Mouse (Mus musculus) intestine, postnatal 0 days (tissue): ENCODE measurements around the gene Rac2. TPM values are rescaled to one million over a fixed set of nuclear protein-coding genes. Genes with fewer than 3 reads are reported as not detected.

Experiments
- ATAC-seq: fragments of 200-750 bp; cut with Nextera tagmentation; 2 replicates; pipeline ENCODE4 v1.8.0; 2017; ENCODE audit warnings: mild to moderate bottlenecking, moderate TSS enrichment, moderate library complexity
- H3K27ac ChIP-seq: fragments of 300-500 bp; sonication (generic); 2 replicates; pipeline ENCODE4 v1.5.1; 2014; ENCODE audit warnings: mild to moderate bottlenecking, low read depth, low read length, moderate library complexity
- H3K27me3 ChIP-seq: fragments of 300-500 bp; sonication (generic); replicated peaks from 2 replicates; pipeline ENCODE4 v1.6.1; 2014; ENCODE audit warnings: low read length, mixed read lengths; ENCODE audit not compliant: control insufficient read depth, insufficient read depth
- H3K36me3 ChIP-seq: fragments of 300-500 bp; sonication (generic); 2 replicates; pipeline ENCODE4 v1.6.1; 2014; ENCODE audit warnings: mild to moderate bottlenecking, moderate library complexity; ENCODE audit not compliant: control insufficient read depth, insufficient read depth
- H3K4me1 ChIP-seq: fragments of 300-500 bp; sonication (generic); replicated peaks from 2 replicates; pipeline ENCODE4 v1.6.1; 2014; ENCODE audit warnings: antibody characterized with exemption, low read length, mixed read lengths; ENCODE audit not compliant: control insufficient read depth, insufficient read depth
- H3K4me2 ChIP-seq: fragments of 300-500 bp; sonication (generic); replicated peaks from 2 replicates; pipeline ENCODE4 v1.6.1; 2014; ENCODE audit warnings: low read depth, mild to moderate bottlenecking, moderate library complexity
- H3K4me3 ChIP-seq: fragments of 300-500 bp; sonication (generic); 2 replicates; pipeline ENCODE4 v1.5.1; 2014; ENCODE audit warnings: low read depth, low read length
- H3K9ac ChIP-seq: fragments of 300-500 bp; sonication (generic); 2 replicates; pipeline ENCODE4 v1.6.1; 2014; ENCODE audit warnings: mild to moderate bottlenecking, low read depth, low read length
- H3K9me3 ChIP-seq: fragments of 300-500 bp; sonication (generic); 2 replicates; pipeline ENCODE4 v1.6.1; 2016; ENCODE audit warnings: mixed run types; ENCODE audit not compliant: control insufficient read depth
- CTCF ChIP-seq: sonication (generic); IDR thresholded peaks from 2 replicates; pipeline ENCODE4 v1.5.1; 2016; ENCODE audit warnings: low read depth, mild to moderate bottlenecking, control low read depth, antibody characterized with exemption, moderate library complexity
- WGBS: fragments of 180-500 bp; shearing (Covaris S2); extraction: QIAGEN DNeasy Blood & Tissue Kit; methylation state at CpG from one replicate; pipeline ENCODE4 v1.1.7; 2014; 5-methylcytosine and 5-hydroxymethylcytosine counted together
- polyA plus RNA-seq: library from polyadenylated mRNA; unstranded; fragments of >200 nt; fragmentation: Nextera tagmentation; extraction: Ambion mirVana; gene quantifications from 2 replicates; pipeline ENCODE4 v1.2.1, GENCODE M21; 2015

Rac2 gene
- polyA plus RNA-seq, 1 experiment from 2014 or later: 9.9 TPM

DNA sequence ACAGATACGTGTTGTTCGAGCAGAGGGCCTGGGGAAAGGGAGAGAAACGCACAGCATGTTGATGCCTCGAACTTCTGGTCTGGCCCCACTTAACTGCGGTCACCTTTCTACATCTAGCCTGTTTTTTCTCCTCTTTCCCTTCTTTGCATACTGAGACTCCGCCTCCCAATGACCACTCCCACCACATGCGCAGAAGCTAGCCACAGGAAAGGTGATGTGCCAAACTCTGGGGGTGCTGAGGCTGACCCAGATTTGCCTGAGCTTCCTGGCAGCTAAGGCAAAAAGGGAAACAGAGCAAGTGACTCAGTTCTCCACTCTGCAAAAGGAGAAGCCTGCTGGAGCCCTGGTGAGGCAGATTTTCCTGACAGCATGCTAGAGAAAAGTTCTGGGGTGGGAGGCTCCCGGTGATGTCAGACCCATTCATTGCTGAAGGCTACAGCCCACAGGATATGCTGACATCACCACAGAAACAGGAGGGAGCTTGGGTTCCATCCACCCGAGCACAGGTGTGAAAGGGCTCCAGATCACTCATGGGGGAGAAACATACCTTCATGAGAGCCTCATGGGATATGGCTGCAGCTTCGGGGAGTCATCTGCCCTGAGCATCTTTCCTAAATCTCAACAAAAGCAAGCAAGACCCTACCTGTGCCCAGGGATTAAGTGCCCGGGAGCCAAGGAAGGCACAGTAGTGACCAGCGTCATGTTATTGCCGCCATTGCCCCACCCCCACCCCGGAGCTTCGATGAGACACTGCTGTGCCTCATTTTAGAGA lies 19.3 kb upstream of the Rac2 start:
- Histone ChIP-seq H3K4me2 (no peak overlapping the region), H3K4me3 (no peak overlapping the region), H3K4me1 (no peaks in the 10 kb centered on the region), H3K27ac (no peak overlapping the region), H3K27me3 (no peaks in the 10 kb centered on the region), H3K9ac (no peak overlapping the region), H3K9me3 (no peaks in the 10 kb centered on the region), H3K36me3 (no peaks in the 10 kb centered on the region)
- TF ChIP-seq CTCF: no peak
- 53% methylated on average over 15 of the region's 15 CpGs for WGBS
- ATAC-seq: no peak

DNA sequence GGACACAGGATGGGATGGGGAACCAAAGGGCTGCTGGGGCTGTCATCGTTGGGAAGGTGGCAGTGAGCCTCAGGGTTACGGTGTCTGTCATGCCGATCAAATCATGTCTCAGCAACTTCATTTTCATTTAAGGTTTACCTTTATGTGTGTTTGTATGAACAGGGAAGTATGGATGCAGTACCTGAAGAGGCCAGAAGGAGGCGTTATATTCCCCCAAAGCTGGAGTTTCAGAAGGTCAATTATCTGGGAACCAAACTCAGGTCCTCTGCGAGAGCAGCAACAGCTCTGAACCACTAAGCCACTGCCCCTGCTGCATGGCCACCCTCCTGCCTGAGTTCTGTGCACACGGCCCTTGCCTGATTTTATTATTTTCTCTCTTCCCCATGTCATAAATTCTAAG lies 18.2 kb upstream of the Rac2 start:
- no peak overlapping the region for H3K9ac ChIP-seq
- no peaks in the 10 kb centered on the region for H3K9me3 ChIP-seq
- H3K27ac ChIP-seq: no peak overlapping the region
- TF ChIP-seq CTCF: peak; percentile 44
- H3K4me3 ChIP-seq: no peak overlapping the region
- H3K36me3 ChIP-seq: no peaks in the 10 kb centered on the region
- H3K27me3 ChIP-seq: no peaks in the 10 kb centered on the region
- ATAC-seq: no peak
- no peaks in the 10 kb centered on the region for H3K4me1 ChIP-seq
- 74% methylated on average over 6 of the region's 6 CpGs for WGBS
- no peak overlapping the region for H3K4me2 ChIP-seq

DNA sequence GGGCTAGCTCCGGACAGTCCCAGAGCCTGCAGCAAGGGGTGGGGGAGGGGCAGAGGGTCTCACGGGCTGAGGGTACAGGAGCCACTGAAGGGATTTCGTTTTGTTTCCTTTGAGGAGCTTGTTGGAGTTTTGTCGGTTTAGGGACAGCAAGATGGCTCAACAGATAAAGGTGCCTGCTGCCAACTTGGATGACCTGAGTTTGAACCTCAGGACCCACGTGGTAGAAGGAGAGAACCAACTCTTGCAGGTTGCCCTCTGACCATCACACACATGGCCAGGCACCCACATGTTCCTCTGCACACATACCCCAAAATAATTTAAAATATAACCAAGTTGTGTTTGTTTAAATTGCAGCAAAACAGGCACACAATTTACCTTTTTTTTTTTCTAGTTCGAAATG lies 17.4 kb upstream of the Rac2 start:
- WGBS: 63% methylated on average over 6 of the region's 6 CpGs
- no peaks in the 10 kb centered on the region for H3K4me1 ChIP-seq
- TF ChIP-seq CTCF: no peak
- H3K36me3 ChIP-seq: no peaks in the 10 kb centered on the region
- H3K27ac ChIP-seq: no peak overlapping the region
- H3K4me3 ChIP-seq: no peak overlapping the region
- no peak overlapping the region for H3K4me2 ChIP-seq
- H3K27me3 ChIP-seq: no peaks in the 10 kb centered on the region
- no peaks in the 10 kb centered on the region for H3K9me3 ChIP-seq
- no peak overlapping the region for H3K9ac ChIP-seq
- no peak for ATAC-seq

DNA sequence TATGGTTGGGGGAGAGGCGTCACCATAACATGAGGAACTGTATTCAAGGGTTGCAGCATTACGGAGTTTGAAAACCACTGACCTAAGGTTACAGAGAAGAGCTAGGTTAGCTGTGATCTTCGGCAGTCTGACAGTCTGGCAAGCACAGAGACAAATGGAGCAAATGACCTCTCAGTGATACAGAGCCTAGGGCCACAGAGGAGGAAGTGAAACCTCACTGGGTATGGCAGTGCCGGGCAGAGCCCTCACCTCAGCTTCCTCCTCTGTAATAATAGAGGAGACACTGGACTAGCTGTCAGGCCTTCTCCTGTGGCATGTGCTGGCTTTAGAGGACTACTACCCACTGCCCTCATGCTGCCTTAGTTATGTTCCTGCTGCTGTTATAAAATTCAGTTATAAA lies 16.3 kb upstream of the Rac2 start:
- H3K4me2 ChIP-seq: no peak overlapping the region
- no peak for ATAC-seq

DNA sequence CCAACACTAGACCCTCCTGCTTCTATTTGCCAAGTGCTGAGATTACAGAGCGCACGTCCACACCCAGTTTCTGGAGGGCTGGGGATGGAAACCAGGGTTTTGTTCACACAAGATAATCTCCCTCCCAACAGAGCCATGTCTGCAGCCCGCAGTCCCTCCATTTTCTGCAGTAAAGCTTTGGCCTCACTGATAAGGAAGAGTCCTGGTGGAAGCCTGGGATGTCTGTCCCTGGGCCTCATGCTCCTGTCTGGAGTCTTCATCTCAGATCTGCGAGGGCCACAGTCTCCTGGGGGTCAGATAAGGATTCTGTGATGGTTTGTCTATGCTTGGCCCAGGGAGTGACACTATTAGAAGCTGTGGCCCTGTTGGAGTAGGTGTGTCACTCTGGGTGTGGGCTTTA lies 15.5 kb upstream of the Rac2 start:
- no peak for TF ChIP-seq CTCF
- no peaks in the 10 kb centered on the region for H3K9me3 ChIP-seq
- H3K36me3 ChIP-seq: no peaks in the 10 kb centered on the region
- H3K27me3 ChIP-seq: no peaks in the 10 kb centered on the region
- no peak overlapping the region for H3K9ac ChIP-seq
- WGBS: 68% methylated on average over 4 of the region's 4 CpGs
- no peak overlapping the region for H3K4me2 ChIP-seq
- no peak for ATAC-seq
- H3K4me3 ChIP-seq: no peak overlapping the region
- H3K4me1 ChIP-seq: no peaks in the 10 kb centered on the region
- H3K27ac ChIP-seq: no peak overlapping the region

More for the DNA sequence above, 16.3 kb upstream of the Rac2 start:
- H3K27me3 ChIP-seq: no peaks in the 10 kb centered on the region
- H3K4me3 ChIP-seq: no peak overlapping the region
- H3K36me3 ChIP-seq: no peaks in the 10 kb centered on the region
- H3K9me3 ChIP-seq: no peaks in the 10 kb centered on the region
- no peak for TF ChIP-seq CTCF
- H3K4me1 ChIP-seq: no peaks in the 10 kb centered on the region
- H3K9ac ChIP-seq: no peak overlapping the region
- WGBS: 71% methylated on average over 4 of the region's 4 CpGs
- H3K27ac ChIP-seq: no peak overlapping the region

DNA sequence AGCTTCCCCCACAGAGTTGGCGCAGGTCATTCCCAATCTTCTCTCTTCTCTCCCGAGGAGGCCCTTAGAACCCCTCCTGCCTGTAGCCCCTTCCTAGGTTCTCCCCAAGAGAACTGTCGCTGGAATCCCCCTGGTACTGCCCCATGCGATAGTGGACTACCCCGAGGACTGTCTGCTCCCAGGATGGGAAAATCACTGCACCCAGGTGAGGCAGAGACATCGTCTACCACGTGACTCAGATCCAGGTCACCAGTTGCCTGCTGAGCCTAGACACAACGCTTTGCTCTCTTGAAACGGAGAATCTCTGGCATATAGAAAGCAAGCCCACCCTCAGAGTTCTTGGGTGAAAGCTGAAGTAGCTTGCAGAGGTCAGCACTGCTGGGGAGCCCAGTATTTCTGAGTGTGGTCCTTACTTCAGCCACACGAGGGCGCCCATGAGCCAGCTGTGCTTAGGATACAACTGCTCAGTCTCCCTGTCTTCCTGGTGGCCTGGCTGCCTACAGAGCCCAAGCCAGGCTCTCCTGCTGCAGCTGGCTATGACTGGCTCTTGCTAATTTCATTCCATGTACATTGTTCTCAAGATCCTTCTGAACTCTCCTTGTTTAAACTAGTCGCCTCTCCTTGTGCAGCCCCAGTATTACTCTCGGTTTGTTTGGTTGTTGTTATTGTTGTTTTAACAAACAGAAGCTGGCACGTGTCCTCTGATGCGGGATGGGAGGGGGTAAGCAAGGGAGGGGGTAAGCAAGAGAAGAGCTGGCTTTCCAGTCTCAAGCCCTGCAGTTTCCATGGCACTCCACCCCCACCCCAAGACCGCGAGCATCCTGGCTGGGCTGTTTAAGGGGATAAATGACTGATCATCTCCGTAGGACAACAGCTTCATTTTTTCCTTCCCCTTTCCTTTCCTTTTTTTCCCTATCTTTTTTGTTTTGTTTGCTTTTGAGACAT lies 14.7 kb upstream of the Rac2 start:
- TF ChIP-seq CTCF: peak; percentile 98
- Histone ChIP-seq H3K4me2 (no peak overlapping the region), H3K27me3 (no peaks in the 10 kb centered on the region), H3K9me3 (no peaks in the 10 kb centered on the region), H3K27ac (no peak overlapping the region), H3K4me3 (no peak overlapping the region), H3K4me1 (no peaks in the 10 kb centered on the region), H3K9ac (no peak overlapping the region), H3K36me3 (no peaks in the 10 kb centered on the region)
- ATAC-seq: peak; percentile 68; the same call in 1 of the 2 replicates
- WGBS: 52% methylated on average over 18 of the region's 18 CpGs
